Mouse (Mus musculus) MEL (cell line): ENCODE data around the gene Snx15. TPM values are rescaled to one million over a fixed set of nuclear protein-coding genes. Genes with fewer than 3 reads are reported as not detected.

Experiments used
- DNase-seq: peaks from one replicate; pipeline ENCODE4 v3.0.0; 2011; ENCODE audit warnings: low read depth, low spot score
- H3K27ac ChIP-seq: 2 replicates; pipeline ENCODE4 v1.5.1; 2012; ENCODE audit warnings: low read depth, mild to moderate bottlenecking, control low read depth, low read length, moderate library complexity; ENCODE audit not compliant: control insufficient read depth
- H3K27me3 ChIP-seq, 2 experiments: fragments of 150-350 bp in 1 of 2; sonication (generic) in 1 of 2; 2 replicates each; pipeline ENCODE4 v1.6.1; 2012; ENCODE audit warnings: low read length in 2 of 2, mild to moderate bottlenecking in 2 of 2, improper control_type of control experiment in 1 of 2, moderate library complexity in 1 of 2; ENCODE audit not compliant: insufficient read depth in 2 of 2, control insufficient read depth in 1 of 2
- H3K36me3 ChIP-seq, 2 experiments: 2 replicates each; pipeline ENCODE4 v1.6.1; 2012 to 2014; ENCODE audit warnings: low read length in 2 of 2, improper control_type of control experiment in 1 of 2, inconsistent platforms in 1 of 2, mild to moderate bottlenecking in 1 of 2; ENCODE audit not compliant: insufficient read depth in 2 of 2, control insufficient read depth in 1 of 2
- H3K4me1 ChIP-seq, 2 experiments: fragments of 150-350 bp in 1 of 2; sonication (generic) in 1 of 2; 2 replicates each; pipeline ENCODE4 v1.6.1; 2012; ENCODE audit warnings: low read length in 2 of 2, improper control_type of control experiment in 1 of 2, mild to moderate bottlenecking in 1 of 2; ENCODE audit not compliant: insufficient read depth in 2 of 2, control insufficient read depth in 1 of 2
- H3K4me3 ChIP-seq, 2 experiments: fragments of 150-350 bp in 1 of 2; sonication (generic) in 1 of 2; 2 replicates each; pipeline ENCODE4 v1.5.1; 2012; ENCODE audit warnings: low read depth in 2 of 2, low read length in 2 of 2, mild to moderate bottlenecking in 2 of 2, moderate library complexity in 2 of 2, control low read depth in 1 of 2, improper control_type of control experiment in 1 of 2; ENCODE audit not compliant: control insufficient read depth in 1 of 2, insufficient read depth in 1 of 2
- H3K79me2 ChIP-seq: 2 replicates; pipeline ENCODE4 v1.6.1; 2012; ENCODE audit warnings: mild to moderate bottlenecking, low read length, moderate library complexity; ENCODE audit not compliant: control insufficient read depth, poor library complexity, insufficient read depth
- H3K9ac ChIP-seq: 2 replicates; pipeline ENCODE4 v1.6.1; 2012; ENCODE audit warnings: low read depth, mild to moderate bottlenecking, control low read depth, low read length, moderate library complexity; ENCODE audit not compliant: control insufficient read depth, poor library complexity, severe bottlenecking
- H3K9me3 ChIP-seq: fragments of 150-350 bp; sonication (generic); replicated peaks from 2 replicates; pipeline ENCODE4 v1.6.1; 2012; ENCODE audit warnings: mild to moderate bottlenecking, low read length, improper control_type of control experiment, moderate library complexity; ENCODE audit not compliant: insufficient read depth
- CHD1 ChIP-seq: IDR thresholded peaks from 2 replicates; pipeline ENCODE4 v1.6.1; 2012; ENCODE audit warnings: low read depth, mild to moderate bottlenecking, inconsistent platforms, low read length, improper control_type of control experiment
- E2F4 ChIP-seq: IDR thresholded peaks from 2 replicates; pipeline ENCODE4 v1.6.1; 2011; ENCODE audit warnings: low read depth, low read length, improper control_type of control experiment, borderline replicate concordance
- ETS1 ChIP-seq: IDR thresholded peaks from 2 replicates; pipeline ENCODE4 v1.6.1; 2012; ENCODE audit warnings: low read depth, mild to moderate bottlenecking, inconsistent platforms, low read length, improper control_type of control experiment, moderate library complexity
- HCFC1 ChIP-seq: IDR thresholded peaks from 2 replicates; pipeline ENCODE4 v1.6.1; 2012; ENCODE audit warnings: low read depth, mild to moderate bottlenecking, inconsistent platforms, low read length, improper control_type of control experiment, moderate library complexity
- JUND ChIP-seq: IDR thresholded peaks from 2 replicates; pipeline ENCODE4 v1.6.1; 2011; ENCODE audit warnings: low read depth, mild to moderate bottlenecking, improper control_type of control experiment, low read length
- KAT2A ChIP-seq: conservative IDR thresholded peaks from 2 replicates; pipeline ENCODE4 v1.6.1; 2012; ENCODE audit warnings: low read depth, low read length, improper control_type of control experiment, inconsistent platforms
- MAFK ChIP-seq: IDR thresholded peaks from 2 replicates; pipeline ENCODE4 v1.6.1; 2011; ENCODE audit warnings: low read depth, mild to moderate bottlenecking, low read length, improper control_type of control experiment, borderline replicate concordance
- MAX ChIP-seq: IDR thresholded peaks from 2 replicates; pipeline ENCODE4 v1.6.1; 2011; ENCODE audit warnings: low read length, improper control_type of control experiment
- MXI1 ChIP-seq: IDR thresholded peaks from 2 replicates; pipeline ENCODE4 v1.6.1; 2011; ENCODE audit warnings: mild to moderate bottlenecking, low read depth, low read length, improper control_type of control experiment
- MYC ChIP-seq: IDR thresholded peaks from 2 replicates; pipeline ENCODE4 v1.6.1; 2011; ENCODE audit warnings: low read depth, mild to moderate bottlenecking, low read length, improper control_type of control experiment, moderate library complexity
- NELFE ChIP-seq: IDR thresholded peaks from 2 replicates; pipeline ENCODE4 v1.6.1; 2011; ENCODE audit warnings: low read depth, low read length, improper control_type of control experiment
- NRF1 ChIP-seq: IDR thresholded peaks from 2 replicates; pipeline ENCODE4 v1.6.1; 2014; ENCODE audit warnings: low read depth, mild to moderate bottlenecking, inconsistent platforms, low read length, improper control_type of control experiment, moderate library complexity; ENCODE audit not compliant: poor library complexity, insufficient read depth, severe bottlenecking
- POLR2A ChIP-seq, 2 experiments: IDR thresholded peaks; 2 replicates each; pipeline ENCODE4 v1.6.1; 2011 to 2012; ENCODE audit warnings: low read length in 2 of 2, mild to moderate bottlenecking in 2 of 2, control low read depth in 1 of 2, improper control_type of control experiment in 1 of 2, low read depth in 1 of 2, moderate library complexity in 1 of 2; ENCODE audit not compliant: control insufficient read depth in 1 of 2, insufficient read depth in 1 of 2, poor library complexity in 1 of 2
- POLR2AphosphoS2 ChIP-seq: IDR thresholded peaks from 2 replicates; pipeline ENCODE4 v1.6.1; 2011; ENCODE audit warnings: low read length, improper control_type of control experiment
- POLR2AphosphoS5 ChIP-seq: IDR thresholded peaks from 2 replicates; pipeline ENCODE4 v1.6.1; 2012; ENCODE audit warnings: low read depth, borderline replicate concordance, mild to moderate bottlenecking, inconsistent platforms, low read length, moderate library complexity, mixed read lengths
- RAD21 ChIP-seq: IDR thresholded peaks from 2 replicates; pipeline ENCODE4 v1.6.1; 2011; ENCODE audit warnings: mild to moderate bottlenecking, low read depth, low read length, improper control_type of control experiment
- RCOR1 ChIP-seq: IDR thresholded peaks from 2 replicates; pipeline ENCODE4 v1.6.1; 2012; ENCODE audit warnings: low read depth, mild to moderate bottlenecking, inconsistent platforms, low read length, improper control_type of control experiment
- SIN3A ChIP-seq: IDR thresholded peaks from 2 replicates; pipeline ENCODE4 v1.6.1; 2012; ENCODE audit warnings: low read length, improper control_type of control experiment, inconsistent platforms
- SMC3 ChIP-seq: IDR thresholded peaks from 2 replicates; pipeline ENCODE4 v1.6.1; 2011; ENCODE audit warnings: low read depth, low read length, improper control_type of control experiment
- TBP ChIP-seq: IDR thresholded peaks from 2 replicates; pipeline ENCODE4 v1.8.0; 2011; ENCODE audit warnings: low read depth, low read length, improper control_type of control experiment
- TCF12 ChIP-seq: IDR thresholded peaks from 2 replicates; pipeline ENCODE4 v1.6.1; 2014; ENCODE audit warnings: low read depth, mild to moderate bottlenecking, inconsistent platforms, low read length, improper control_type of control experiment, moderate library complexity
- UBTF ChIP-seq: IDR thresholded peaks from 2 replicates; pipeline ENCODE4 v1.6.1; 2012; ENCODE audit warnings: low read depth, mild to moderate bottlenecking, inconsistent platforms, low read length, improper control_type of control experiment, moderate library complexity, borderline replicate concordance; ENCODE audit not compliant: insufficient read depth
- USF1 ChIP-seq: IDR thresholded peaks from 2 replicates; pipeline ENCODE4 v1.6.1; 2014; ENCODE audit warnings: low read depth, mild to moderate bottlenecking, inconsistent platforms, low read length, improper control_type of control experiment, moderate library complexity
- ZKSCAN1 ChIP-seq: IDR thresholded peaks from 2 replicates; pipeline ENCODE4 v1.6.1; 2012; ENCODE audit warnings: low read depth, mild to moderate bottlenecking, inconsistent platforms, low read length, improper control_type of control experiment, moderate library complexity
- ZMIZ1 ChIP-seq: IDR thresholded peaks from 2 replicates; pipeline ENCODE4 v1.6.1; 2012; ENCODE audit warnings: low read depth, mild to moderate bottlenecking, inconsistent platforms, low read length, improper control_type of control experiment, moderate library complexity
- polyA plus RNA-seq, 2 experiments: library from polyadenylated mRNA; stranded (reverse) in 1 of 2; unstranded in 1 of 2; fragments of >175 nt in 1 of 2; fragments of >200 nt in 1 of 2; gene quantifications; 2 replicates each; pipeline versions ENCODE4 v1.2.1 to v1.2.4; 2012; ENCODE audit warnings: low replicate concordance in 2 of 2, low read depth in 1 of 2; ENCODE audit not compliant: insufficient read length in 2 of 2, insufficient read depth in 1 of 2, missing spikeins in 1 of 2
- total RNA-seq: library from RNA; depleted of rRNA; stranded (reverse); fragments of 300-350 nt; gene quantifications from 2 replicates; pipeline ENCODE4 v1.2.3, GENCODE M21; 2012

The Snx15 gene
- total and polyA plus RNA-seq, 3 experiments, result 20.4 to 35.3 TPM; not detected in 1

DNA sequence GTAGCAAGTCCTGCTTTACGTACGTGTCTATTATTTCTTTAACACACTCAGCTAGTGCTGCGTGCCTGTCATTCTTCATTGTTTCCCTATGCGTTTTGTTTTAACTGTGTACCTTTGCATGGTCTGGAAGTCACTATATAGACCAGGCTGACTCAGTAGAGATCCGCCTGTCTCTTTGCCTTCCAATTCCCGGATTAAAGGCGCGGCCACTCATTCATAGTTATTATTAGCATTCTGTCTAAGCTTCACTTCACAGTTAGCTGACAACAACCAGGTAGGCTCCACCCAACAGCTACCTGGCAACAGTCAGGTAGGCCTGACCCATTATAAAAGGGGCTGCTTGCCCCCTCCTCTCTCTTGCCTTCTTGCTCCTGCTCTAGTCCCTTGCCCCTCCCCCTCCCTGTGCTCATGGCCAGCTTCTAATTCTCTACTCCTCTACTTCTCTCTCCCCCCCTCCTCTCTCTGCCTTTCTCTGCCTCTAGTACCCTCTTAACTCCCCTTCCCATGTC, 9.4 kb downstream of the Snx15 start:
- H3K9ac ChIP-seq, result peak overlapping the region; percentile 48
- no peak for TF ChIP-seq ZKSCAN1
- 0 out of 2 replicates have a peak, but pooled peaks have one; percentile 1 for TF ChIP-seq ETS1
- peaks cover 0 to 10% of the 10 kb centered on the region in 2 experiments; a peak in 2 of 4 replicates for H3K36me3 ChIP-seq
- H3K4me1 ChIP-seq, result peaks cover 2 to 10% of the 10 kb centered on the region in 2 experiments; a peak in 2 of 4 replicates
- H3K79me2 ChIP-seq, result peaks cover 22% of the 10 kb centered on the region
- H3K4me3 ChIP-seq, result peak overlapping the region; percentile 60 to 74
- peak overlapping the region; percentile 47 for H3K27ac ChIP-seq
- H3K9me3 ChIP-seq, result no peaks in the 10 kb centered on the region
- peak; percentile 40 for DNase-seq
- no peaks in the 10 kb centered on the region for H3K27me3 ChIP-seq

- TF ChIP-seq NRF1 (peak; percentile 15; the same call in 1 of the 2 replicates), MAX (peak; percentile 87), RCOR1 (no peak), SIN3A (peak; percentile 87), UBTF (no peak), CHD1 (no peak), TCF12 (peak; percentile 54; the same call in 1 of the 2 replicates), E2F4 (peak; percentile 74; the same call in 1 of the 2 replicates), KAT2A (peak; percentile 73; the same call in 1 of the 2 replicates), SMC3 (peak; percentile 17; the same call in 1 of the 2 replicates), ETS1 (peak; percentile 7; the same call in 1 of the 2 replicates), POLR2AphosphoS2 (peak; percentile 90; the same call in 1 of the 2 replicates), HCFC1 (peak; percentile 96), POLR2AphosphoS5 (no peak), JUND (no peak), MXI1 (peak; percentile 87), ZMIZ1 (peak; percentile 88), NELFE (peak; percentile 98), POLR2A (IDR thresholded peaks at IDR 0.05; ENCODE audit: control insufficient read depth in 1 of 2, insufficient read depth in 1 of 2, low read depth in 1 of 2, low read length in 2 of 2, poor library complexity in 1 of 2) (peak; percentile 97 to 99), MYC (peak; percentile 89), TBP (peak; percentile 95), USF1 (peak; percentile 36), MAFK (0 out of 2 replicates have a peak, but pooled peaks have one; percentile 16), RAD21 (no peak)
- peaks cover 22% of the 10 kb centered on the region for H3K79me2 ChIP-seq
- peaks cover 2 to 10% of the 10 kb centered on the region in 2 experiments; a peak in 2 of 4 replicates for H3K4me1 ChIP-seq
- peaks cover 0 to 10% of the 10 kb centered on the region in 2 experiments; a peak in 2 of 4 replicates for H3K36me3 ChIP-seq
- no peaks in the 10 kb centered on the region for H3K27me3 ChIP-seq
- peak within 1 kb of the TSS; percentile 74 to 91 for H3K4me3 ChIP-seq
- peak within 1 kb of the TSS; percentile 88 for H3K9ac ChIP-seq
- H3K27ac ChIP-seq, result peak within 1 kb of the TSS; percentile 88
- peak; percentile 98 for DNase-seq
- no peaks in the 10 kb centered on the region for H3K9me3 ChIP-seq
Observed at GRCm38 (mm10) chr19:6117986-6118676, 10.0 kb downstream of the Snx15 start, which contains the start of gene Sac3d1. Sac3d1 (minus strand) TSS chr19:6118650.
